Mouse (Mus musculus) embryo, embryonic 11.5 days (tissue): Measurements from ENCODE around the gene Lmf1.

ENCODE experiments used
- DNase-seq: peaks from one replicate; pipeline ENCODE4 v3.0.0-alpha.2; 2012; ENCODE audit warnings: low read depth, low spot score

Lmf1 gene

GRCm38 (mm10) chr17:25602366-25602765 lies 23.5 kb downstream of the Lmf1 start:
- DNase-seq = no peak

GRCm38 (mm10) chr17:25604234-25604633 lies 25.3 kb downstream of the Lmf1 start:
- DNase-seq = no peak

GRCm38 (mm10) chr17:25608137-25608785 lies 29.4 kb downstream of the Lmf1 start:
- no peak for DNase-seq

GRCm38 (mm10) chr17:25608821-25609505 lies 30.1 kb downstream of the Lmf1 start:
- no peak for DNase-seq

GRCm38 (mm10) chr17:25609506-25609828 lies 30.6 kb downstream of the Lmf1 start:
- no peak for DNase-seq

GRCm38 (mm10) chr17:25610151-25610550 lies 31.3 kb downstream of the Lmf1 start:
- no peak for DNase-seq

- DNase-seq = no peak
Measured at GRCm38 (mm10) chr17:25612537-25612936, 33.7 kb downstream of the Lmf1 start.

GRCm38 (mm10) chr17:25613323-25613722 lies 34.4 kb downstream of the Lmf1 start:
- no peak for DNase-seq

GRCm38 (mm10) chr17:25614723-25615510 lies 36.0 kb downstream of the Lmf1 start:
- DNase-seq = no peak

GRCm38 (mm10) chr17:25618508-25619056 lies 39.7 kb downstream of the Lmf1 start:
- no peak for DNase-seq

GRCm38 (mm10) chr17:25623441-25623840 lies 44.6 kb downstream of the Lmf1 start:
- DNase-seq = no peak

GRCm38 (mm10) chr17:25623935-25624334 lies 45.0 kb downstream of the Lmf1 start:
- DNase-seq = no peak

GRCm38 (mm10) chr17:25624446-25625119 lies 45.7 kb downstream of the Lmf1 start:
- no peak for DNase-seq

- DNase-seq = no peak
Measured at GRCm38 (mm10) chr17:25625282-25625681, 46.4 kb downstream of the Lmf1 start.

GRCm38 (mm10) chr17:25626196-25627043 lies 47.5 kb downstream of the Lmf1 start:
- no peak for DNase-seq

GRCm38 (mm10) chr17:25630313-25630712 lies 51.4 kb downstream of the Lmf1 start:
- DNase-seq = no peak

- DNase-seq = no peak
Measured at GRCm38 (mm10) chr17:25634070-25634469, 55.2 kb downstream of the Lmf1 start.

- peak; percentile 54 for DNase-seq
Measured at GRCm38 (mm10) chr17:25635387-25635786, 56.5 kb downstream of the Lmf1 start.

- DNase-seq = no peak
Measured at GRCm38 (mm10) chr17:25635806-25636205, 56.9 kb downstream of the Lmf1 start.

GRCm38 (mm10) chr17:25637986-25638385 lies 59.1 kb downstream of the Lmf1 start:
- no peak for DNase-seq

GRCm38 (mm10) chr17:25638442-25638841 lies 59.6 kb downstream of the Lmf1 start:
- no peak for DNase-seq
